In the genomic region with DNA sequence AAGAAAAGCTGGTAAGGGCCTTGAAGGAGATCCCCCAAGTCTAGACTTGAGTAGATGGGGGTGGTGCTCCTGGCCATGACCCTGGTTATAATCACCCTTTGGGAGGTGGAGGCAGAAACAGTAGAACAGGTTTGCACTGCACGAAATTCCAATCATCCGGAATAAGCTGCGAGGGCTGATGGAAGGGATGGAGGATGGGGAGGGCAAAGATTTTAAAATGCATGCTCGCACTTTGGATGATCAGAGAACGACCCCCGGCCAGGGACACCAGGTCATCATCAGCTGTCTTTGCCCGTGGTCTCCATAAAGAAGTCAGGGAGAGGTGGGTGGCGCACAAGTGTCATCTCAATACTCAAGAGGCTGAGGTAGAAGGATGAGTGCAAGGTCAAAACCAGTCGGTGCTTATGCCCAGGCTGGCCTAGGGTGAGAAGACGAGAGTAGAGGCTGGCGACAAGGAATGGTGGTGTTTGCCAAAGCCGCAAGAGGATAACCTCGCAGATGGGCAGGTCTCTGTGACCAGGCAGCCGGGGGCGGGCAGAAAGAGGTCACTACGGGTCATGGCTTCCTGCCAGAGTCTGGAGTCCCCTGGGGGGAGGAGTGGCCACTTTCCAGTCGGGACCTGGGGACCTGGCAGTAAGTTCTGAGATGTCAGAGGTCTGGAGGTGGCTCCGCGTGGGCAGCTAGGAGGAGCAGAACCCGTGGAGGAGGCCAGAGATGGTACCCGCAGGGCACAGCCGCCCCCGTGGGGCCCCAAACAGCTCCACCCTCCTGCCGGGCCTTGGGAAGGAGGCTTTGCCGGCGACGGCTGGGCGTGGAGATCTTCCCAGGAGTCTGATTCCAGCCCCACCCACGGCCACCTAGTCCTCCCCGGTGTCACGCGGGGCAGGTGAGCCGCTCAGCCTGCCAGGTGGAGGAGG, we compare ENCODE assay signal across 1 mouse cellular context.
TF ChIP-seq lines count a peak whose summit lies in the region.

No protein-coding gene starts in this region.

TF ChIP-seq in CH12.LX, 34 proteins besides CTCF, POLR2A, EP300 and RAD21:
- TF ChIP-seq IRF4 (IDR thresholded peaks at IDR 0.05; ENCODE audit: low read depth, low read length) (no peak; the same call in 1 of the 2 replicates), TCF12 (IDR thresholded peaks at IDR 0.05; ENCODE audit: low read depth, low read length) (peak; percentile 46; the same call in 1 of the 2 replicates), SIN3A (IDR thresholded peaks at IDR 0.05; ENCODE audit: low read length) (0 out of 2 replicates have a peak, but pooled peaks have one; percentile 10), HCFC1 (IDR thresholded peaks at IDR 0.05; ENCODE audit: low read depth, low read length) (peak; percentile 28; the same call in 1 of the 2 replicates)
